Mouse (Mus musculus): Measurements from ENCODE around the gene Myo19.
"Not testable (repeated sequence)": the region's sequence is repeated elsewhere in the genome, so short reads cannot be mapped to it uniquely, and the experiment has no call there.

Gene Myo19

GRCm38 (mm10) chr11:84879772-84880464 lies at the start of gene Myo19, which contains the start of gene Pigw:
Gene Myo19 (plus strand): TSS chr11:84880148.
Gene Pigw (minus strand): TSS chr11:84880285.
- no peak for DNase-seq (ENCODE audit: low read depth, low spot score)

- no peak for DNase-seq (ENCODE audit: low read depth, low spot score)
These were observed 40.6 kb upstream of the Myo19 start for GRCm38 (mm10) chr11:84839330-84839729.

GRCm38 (mm10) chr11:84846741-84847474 lies 33.0 kb upstream of the Myo19 start:
- no peak for DNase-seq (ENCODE audit: low read depth, low spot score)

GRCm38 (mm10) chr11:84847475-84848090 lies 32.4 kb upstream of the Myo19 start:
- no peak for DNase-seq (ENCODE audit: low read depth, low spot score)

GRCm38 (mm10) chr11:84855285-84855684 lies 24.7 kb upstream of the Myo19 start:
- DNase-seq (ENCODE audit: low read depth, low spot score) = no peak

GRCm38 (mm10) chr11:84865268-84865667 lies 14.7 kb upstream of the Myo19 start:
- no peak for DNase-seq (ENCODE audit: low read depth, low spot score)

GRCm38 (mm10) chr11:84867586-84867985 lies 12.4 kb upstream of the Myo19 start:
- no peak for DNase-seq (ENCODE audit: low read depth, low spot score)

- DNase-seq (ENCODE audit: low read depth, low spot score) = no peak
These were observed 11.1 kb upstream of the Myo19 start for GRCm38 (mm10) chr11:84868786-84869259.

GRCm38 (mm10) chr11:84869537-84870232 lies 10.3 kb upstream of the Myo19 start:
- DNase-seq (ENCODE audit: low read depth, low spot score) = peak; percentile 91

- DNase-seq (ENCODE audit: low read depth, low spot score) = peak; percentile 87
These were observed 9.5 kb upstream of the Myo19 start, which contains the start of gene Ggnbp2 for GRCm38 (mm10) chr11:84870337-84871043. Gene Ggnbp2 (minus strand): TSS chr11:84870817.

- DNase-seq (ENCODE audit: low read depth, low spot score) = no peak
These were observed 8.9 kb upstream of the Myo19 start for GRCm38 (mm10) chr11:84871046-84871445.

GRCm38 (mm10) chr11:84871548-84872069 lies 8.3 kb upstream of the Myo19 start:
- DNase-seq (ENCODE audit: low read depth, low spot score) = no peak

- no peak for DNase-seq (ENCODE audit: low read depth, low spot score)
These were observed 6.7 kb upstream of the Myo19 start for GRCm38 (mm10) chr11:84873042-84873833.

- not testable (repeated sequence) for DNase-seq (ENCODE audit: low read depth, low spot score)
These were observed 3.9 kb upstream of the Myo19 start for GRCm38 (mm10) chr11:84876020-84876419.

- DNase-seq (ENCODE audit: low read depth, low spot score) = no peak
These were observed 759 bp upstream of the Myo19 start for GRCm38 (mm10) chr11:84879007-84879771.

GRCm38 (mm10) chr11:84880465-84880961 lies 565 bp downstream of the Myo19 start:
- no peak for DNase-seq (ENCODE audit: low read depth, low spot score)

- no peak for DNase-seq (ENCODE audit: low read depth, low spot score)
These were observed 1.0 kb downstream of the Myo19 start for GRCm38 (mm10) chr11:84880971-84881370.

GRCm38 (mm10) chr11:84882346-84882745 lies 2.4 kb downstream of the Myo19 start:
- no peak for DNase-seq (ENCODE audit: low read depth, low spot score)

GRCm38 (mm10) chr11:84885238-84885637 lies 5.3 kb downstream of the Myo19 start:
- no peak for DNase-seq (ENCODE audit: low read depth, low spot score)
